Mouse (Mus musculus): Measurements from ENCODE around the gene Olfr514. TPM values are rescaled to one million over a fixed set of nuclear protein-coding genes. Genes with fewer than 3 reads are reported as not detected.
"Not testable (repeated sequence)": the region's sequence is repeated elsewhere in the genome, so short reads cannot be mapped to it uniquely, and the experiment has no call there.

Gene Olfr514
- not detected in 2 replicates for polyA plus RNA-seq (2015; fragmentation: Nextera tagmentation; extraction: Ambion mirVana)

GRCm38 (mm10) chr7:108825897-108826296 is at the start of gene Olfr514:
TSS of gene Olfr514 (minus strand) at chr7:108825997.
- Histone ChIP-seq H3K9ac (ENCODE audit: low read depth, low read length) (no peak within 1 kb of the TSS), H3K27ac (ENCODE audit: low read depth, low read length) (no peak within 1 kb of the TSS), H3K9me3 (ENCODE audit: control insufficient read depth) (no peaks in the 10 kb centered on the region), H3K4me2 (replicated peaks; ENCODE audit: low read depth) (no peak within 1 kb of the TSS), H3K4me3 (ENCODE audit: low read depth, low read length) (no peak within 1 kb of the TSS), H3K4me1 (replicated peaks; ENCODE audit: control insufficient read depth, insufficient read depth, low read length) (no peaks in the 10 kb centered on the region), H3K36me3 (ENCODE audit: control insufficient read depth, insufficient read depth) (no peaks in the 10 kb centered on the region), H3K27me3 (replicated peaks; ENCODE audit: control insufficient read depth, insufficient read depth, low read length) (no peaks in the 10 kb centered on the region)
- TF ChIP-seq CTCF (IDR thresholded peaks at IDR 0.05; ENCODE audit: low read depth) = no peak
- no peak for ATAC-seq

- Histone ChIP-seq H3K27ac (ENCODE audit: low read depth, low read length) (no peak within 1 kb of the TSS), H3K4me1 (replicated peaks; ENCODE audit: control insufficient read depth, insufficient read depth, low read length) (no peaks in the 10 kb centered on the region), H3K9me3 (ENCODE audit: control insufficient read depth) (no peaks in the 10 kb centered on the region), H3K36me3 (ENCODE audit: control insufficient read depth, insufficient read depth) (no peaks in the 10 kb centered on the region), H3K4me2 (replicated peaks; ENCODE audit: low read depth) (no peak within 1 kb of the TSS), H3K9ac (ENCODE audit: low read depth, low read length) (no peak within 1 kb of the TSS), H3K4me3 (ENCODE audit: low read depth, low read length) (no peak within 1 kb of the TSS), H3K27me3 (replicated peaks; ENCODE audit: control insufficient read depth, insufficient read depth, low read length) (no peaks in the 10 kb centered on the region)
- 64% methylated on average over 2 of the region's 2 CpGs for WGBS
- ATAC-seq = no peak
- no peak for TF ChIP-seq CTCF (IDR thresholded peaks at IDR 0.05; ENCODE audit: low read depth)
These were observed 46.5 kb upstream of the Olfr514 start, which contains the start of gene Olfr517 for GRCm38 (mm10) chr7:108872279-108872678. TSS of gene Olfr517 (minus strand) at chr7:108872379.

- Histone ChIP-seq H3K4me1 (replicated peaks; ENCODE audit: control insufficient read depth, insufficient read depth, low read length) (no peaks in the 10 kb centered on the region), H3K36me3 (ENCODE audit: control insufficient read depth, insufficient read depth) (no peaks in the 10 kb centered on the region), H3K4me3 (ENCODE audit: low read depth, low read length) (no peak within 1 kb of the TSS), H3K4me2 (replicated peaks; ENCODE audit: low read depth) (no peak within 1 kb of the TSS), H3K27me3 (replicated peaks; ENCODE audit: control insufficient read depth, insufficient read depth, low read length) (no peaks in the 10 kb centered on the region), H3K9me3 (ENCODE audit: control insufficient read depth) (no peaks in the 10 kb centered on the region), H3K27ac (ENCODE audit: low read depth, low read length) (no peak within 1 kb of the TSS), H3K9ac (ENCODE audit: low read depth, low read length) (no peak within 1 kb of the TSS)
- 87% methylated on average over 2 of the region's 2 CpGs for WGBS
- no peak for TF ChIP-seq CTCF (IDR thresholded peaks at IDR 0.05; ENCODE audit: low read depth)
- no peak for ATAC-seq
These were observed 24.6 kb upstream of the Olfr514 start, which contains the start of gene Olfr516 for GRCm38 (mm10) chr7:108850429-108850828. TSS of gene Olfr516 (minus strand) at chr7:108850529.

GRCm38 (mm10) chr7:108814593-108815215 is 11.1 kb downstream of the Olfr514 start:
- TF ChIP-seq CTCF (IDR thresholded peaks at IDR 0.05; ENCODE audit: low read depth) = peak; percentile 73
- not testable (repeated sequence) for H3K4me2 ChIP-seq (replicated peaks; ENCODE audit: low read depth)

GRCm38 (mm10) chr7:108797205-108797933 is 28.4 kb downstream of the Olfr514 start:
- Histone ChIP-seq H3K9ac (ENCODE audit: low read depth, low read length) (no peak overlapping the region), H3K27me3 (replicated peaks; ENCODE audit: control insufficient read depth, insufficient read depth, low read length) (no peaks in the 10 kb centered on the region), H3K9me3 (ENCODE audit: control insufficient read depth) (no peaks in the 10 kb centered on the region), H3K4me2 (replicated peaks; ENCODE audit: low read depth) (no peak overlapping the region), H3K4me3 (ENCODE audit: low read depth, low read length) (no peak overlapping the region), H3K4me1 (replicated peaks; ENCODE audit: control insufficient read depth, insufficient read depth, low read length) (no peaks in the 10 kb centered on the region), H3K27ac (ENCODE audit: low read depth, low read length) (no peak overlapping the region), H3K36me3 (ENCODE audit: control insufficient read depth, insufficient read depth) (no peaks in the 10 kb centered on the region)
- no peak for ATAC-seq
- TF ChIP-seq CTCF (IDR thresholded peaks at IDR 0.05; ENCODE audit: low read depth) = no peak
- WGBS = 32% methylated on average over 1 of the region's 1 CpGs

More at GRCm38 (mm10) chr7:108814593-108815215, 11.1 kb downstream of the Olfr514 start:
- H3K4me3 ChIP-seq (ENCODE audit: low read depth, low read length); H3K9me3 ChIP-seq (ENCODE audit: control insufficient read depth); H3K4me1 ChIP-seq (replicated peaks; ENCODE audit: control insufficient read depth, insufficient read depth, low read length); H3K9ac ChIP-seq (ENCODE audit: low read depth, low read length); H3K27ac ChIP-seq (ENCODE audit: low read depth, low read length); H3K36me3 ChIP-seq (ENCODE audit: control insufficient read depth, insufficient read depth); H3K27me3 ChIP-seq (replicated peaks; ENCODE audit: control insufficient read depth, insufficient read depth, low read length): not testable (repeated sequence)
- WGBS = 49% methylated on average over 5 of the region's 5 CpGs
- ATAC-seq = 0 out of 2 replicates have a peak, but pooled peaks have one; percentile 22

Other genes with a start within 250 kb of the Olfr514 start
- gene Olfr506, start 215.2 kb downstream of the Olfr514 start, polyA plus RNA-seq (2015; fragmentation: Nextera tagmentation; extraction: Ambion mirVana) = not detected in 2 replicates
- not detected in 2 replicates for gene Olfr507, start 204.2 kb downstream of the Olfr514 start, polyA plus RNA-seq (2015; fragmentation: Nextera tagmentation; extraction: Ambion mirVana)
- gene Olfr508, start 196.0 kb downstream of the Olfr514 start, polyA plus RNA-seq (2015; fragmentation: Nextera tagmentation; extraction: Ambion mirVana) = not detected in 2 replicates
- gene Olfr509, start 174.1 kb downstream of the Olfr514 start, polyA plus RNA-seq (2015; fragmentation: Nextera tagmentation; extraction: Ambion mirVana) = not detected in 2 replicates
- gene Olfr510, start 159.6 kb downstream of the Olfr514 start, polyA plus RNA-seq (2015; fragmentation: Nextera tagmentation; extraction: Ambion mirVana) = not detected in 2 replicates
- not detected in 2 replicates for gene Olfr512, start 112.7 kb downstream of the Olfr514 start, polyA plus RNA-seq (2015; fragmentation: Nextera tagmentation; extraction: Ambion mirVana)
- not detected in 2 replicates for gene Olfr513, start 75.0 kb downstream of the Olfr514 start, polyA plus RNA-seq (2015; fragmentation: Nextera tagmentation; extraction: Ambion mirVana)
- not detected in 2 replicates for gene Olfr516, start 24.5 kb upstream of the Olfr514 start, polyA plus RNA-seq (2015; fragmentation: Nextera tagmentation; extraction: Ambion mirVana)
- not detected in 2 replicates for gene Olfr517, start 46.4 kb upstream of the Olfr514 start, polyA plus RNA-seq (2015; fragmentation: Nextera tagmentation; extraction: Ambion mirVana)
- not detected in 2 replicates for gene Olfr518, start 59.0 kb upstream of the Olfr514 start, polyA plus RNA-seq (2015; fragmentation: Nextera tagmentation; extraction: Ambion mirVana)
- gene Olfr519, start 68.4 kb upstream of the Olfr514 start, polyA plus RNA-seq (2015; fragmentation: Nextera tagmentation; extraction: Ambion mirVana) = not detected in 2 replicates
- gene Nlrp10, start 104.2 kb upstream of the Olfr514 start, polyA plus RNA-seq (2015; fragmentation: Nextera tagmentation; extraction: Ambion mirVana) = 0.04 and 0.07 TPM in 2 replicates
- 57.5 and 64.5 TPM in 2 replicates for gene Eif3f, start 108.4 kb upstream of the Olfr514 start, polyA plus RNA-seq (2015; fragmentation: Nextera tagmentation; extraction: Ambion mirVana)
- 1.1 and 1.4 TPM in 2 replicates for gene Tub, start 124.3 kb upstream of the Olfr514 start, polyA plus RNA-seq (2015; fragmentation: Nextera tagmentation; extraction: Ambion mirVana)

Data from intestine, postnatal 0 days (tissue).